Mouse (Mus musculus) v-Abl transformed pro-B cells (cell line): ENCODE measurements at regions not wholly inside any gene's neighbourhood (a gene's known extent, or its start where the extent isn't known, plus 50 kb on each side); places are given as distances from the start of the nearest gene placed in this dataset.

ENCODE experiments used
- in situ Hi-C, 2 experiments: fragments of 400-800 bp; cut with MboI; formaldehyde crosslinking; loops; one replicate each; pipeline ENCODE4 v1.15.1; 2025; ENCODE audit not compliant: unreplicated experiment in 2 of 2

DNA sequence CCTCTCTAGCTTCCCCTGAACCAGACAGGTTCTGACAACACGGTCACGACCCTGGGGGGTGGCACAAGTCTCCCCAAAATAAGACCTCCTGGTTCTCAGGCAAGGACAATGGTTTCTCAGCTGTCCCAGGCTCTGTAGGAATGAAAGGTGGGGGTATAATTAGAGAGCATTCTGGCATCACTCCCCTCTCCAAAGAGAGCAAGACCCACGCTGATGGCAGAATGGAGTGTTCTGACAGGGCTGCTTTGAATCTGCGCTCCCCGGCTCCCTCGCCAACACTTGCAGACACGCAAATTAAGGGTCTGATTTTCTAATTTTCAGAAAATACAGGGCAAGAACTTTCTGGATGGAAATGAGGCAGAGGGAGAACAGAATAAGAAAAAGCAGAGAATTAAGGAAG is 181.2 kb upstream of the Kazn start:
- in situ Hi-C loops: no loop called here

DNA sequence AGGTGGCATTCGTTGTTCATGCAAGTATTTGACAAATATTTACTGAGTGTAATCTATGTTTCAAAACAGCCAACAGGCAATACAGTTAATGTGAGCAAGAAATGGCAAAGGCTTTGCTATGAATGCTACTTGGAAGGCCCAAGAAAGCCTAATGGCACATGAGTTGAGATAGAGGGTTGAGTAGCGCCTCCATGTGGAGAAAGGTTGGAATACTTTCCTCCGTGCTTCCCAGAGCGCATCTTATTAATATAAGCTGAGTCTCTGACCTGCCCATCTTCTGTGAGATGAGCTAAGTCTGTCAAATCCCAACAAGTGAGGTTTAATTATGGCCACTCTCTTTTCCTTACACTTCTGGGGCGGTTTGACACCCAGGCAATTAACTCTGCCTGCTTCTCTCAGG is 175.7 kb upstream of the Kazn start:
- in situ Hi-C loops: no loop called here

DNA sequence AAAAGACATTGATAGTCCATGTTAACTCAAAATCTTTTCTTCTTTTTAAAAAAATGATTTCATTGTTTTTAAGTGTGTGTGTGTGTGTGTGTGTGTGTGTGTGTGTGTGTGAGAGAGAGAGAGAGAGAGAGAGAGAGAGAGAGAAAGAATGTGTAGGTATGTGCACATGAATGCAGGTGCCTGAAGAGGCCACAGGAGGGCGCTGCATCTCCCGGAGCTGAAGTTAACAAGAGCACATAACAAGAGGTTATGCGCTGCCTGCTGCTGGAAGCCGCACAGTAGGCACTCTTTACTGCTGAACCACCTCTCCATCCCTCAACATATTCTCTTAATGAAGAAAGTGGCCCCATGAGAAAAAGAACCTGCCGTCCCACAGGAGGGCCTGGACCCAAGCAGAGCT is 172.6 kb upstream of the Kazn start:
- in situ Hi-C loops: no loop called here

DNA sequence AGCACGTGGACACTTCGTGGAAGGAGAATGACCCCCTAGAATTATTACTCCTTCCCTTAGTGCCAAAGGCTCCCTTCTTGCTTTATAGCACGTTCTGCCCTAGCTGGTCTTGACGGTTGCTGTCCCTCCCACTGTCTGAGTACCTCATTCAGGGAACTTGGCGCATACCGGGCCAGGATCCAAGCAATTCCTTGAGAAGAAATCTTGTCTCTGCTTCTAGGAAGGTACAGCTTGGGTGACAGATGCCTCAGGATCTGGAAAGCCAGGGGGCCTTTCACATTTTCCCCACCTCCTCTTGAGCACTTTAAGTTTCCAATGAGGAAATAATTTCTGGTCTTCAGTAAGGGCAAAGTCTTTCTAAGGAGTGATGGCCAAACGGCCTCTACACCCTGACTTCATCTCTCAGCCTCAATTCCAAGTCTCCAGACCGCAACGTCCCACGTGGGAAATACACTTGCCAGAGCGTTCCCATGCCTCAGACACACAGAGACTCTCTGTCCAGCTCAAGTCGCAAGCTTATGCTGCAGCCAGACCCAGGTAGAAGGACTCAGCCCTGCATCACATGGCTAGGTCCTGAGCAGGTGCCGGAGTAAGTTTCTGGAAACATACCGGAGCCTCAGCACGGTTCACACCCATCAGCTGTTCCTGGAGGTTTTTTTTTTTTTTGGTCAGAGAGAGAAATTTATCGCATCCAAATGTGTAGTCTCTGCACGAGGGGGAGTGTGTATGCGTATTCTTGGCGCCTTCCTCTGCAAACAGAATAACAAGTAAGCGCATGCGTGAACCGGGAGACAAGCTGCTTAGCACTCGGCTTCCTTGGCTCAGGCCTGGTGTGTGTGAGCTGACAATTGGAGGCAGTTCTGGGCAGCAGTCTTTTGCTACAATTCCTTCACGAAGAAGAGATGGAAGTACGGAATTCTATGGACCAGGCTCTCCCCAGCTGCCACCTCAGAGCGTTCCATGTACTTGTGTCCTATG is 171.7 kb upstream of the Kazn start:
- in situ Hi-C loops: no loop called here

DNA sequence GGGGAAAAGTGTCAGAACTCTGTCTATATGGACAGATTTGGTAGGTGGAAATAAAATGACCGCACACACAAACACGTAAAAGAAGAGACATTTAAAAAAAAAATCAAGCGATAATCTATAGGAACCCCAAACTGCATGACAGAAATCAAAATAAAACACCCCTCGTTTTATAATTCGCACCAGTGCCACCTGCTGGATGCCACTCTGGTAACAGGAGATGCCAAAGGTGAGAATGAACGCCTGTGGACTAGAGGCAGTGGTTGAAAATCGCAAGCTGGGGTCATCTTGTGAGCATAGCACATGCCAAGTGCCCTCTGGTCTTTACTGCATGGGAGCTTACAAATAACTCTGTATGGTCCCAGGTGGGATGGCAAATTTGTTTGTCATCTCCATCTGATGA is 158.7 kb upstream of the Kazn start:
- in situ Hi-C loops: no loop called here

DNA sequence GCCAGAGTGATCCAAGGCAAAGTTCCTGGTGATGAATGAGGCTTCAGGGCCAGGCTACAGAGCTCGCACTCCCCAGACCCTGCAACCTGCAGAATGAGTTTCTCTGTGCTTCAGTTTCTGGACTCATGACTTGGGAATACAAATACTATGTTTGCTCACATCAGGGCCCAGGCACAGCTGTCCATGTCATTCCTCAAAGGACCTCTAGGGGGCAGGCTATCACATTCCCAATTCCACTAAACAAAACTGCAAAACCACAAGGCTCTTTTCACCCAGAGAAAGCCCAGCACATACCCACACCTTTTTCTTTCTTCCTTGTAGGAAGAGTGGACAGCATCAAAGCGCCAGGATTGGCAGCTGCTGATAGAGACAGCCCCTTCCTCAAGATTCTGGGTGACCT is 153.7 kb upstream of the Kazn start:
- in situ Hi-C loops: no loop called here

DNA sequence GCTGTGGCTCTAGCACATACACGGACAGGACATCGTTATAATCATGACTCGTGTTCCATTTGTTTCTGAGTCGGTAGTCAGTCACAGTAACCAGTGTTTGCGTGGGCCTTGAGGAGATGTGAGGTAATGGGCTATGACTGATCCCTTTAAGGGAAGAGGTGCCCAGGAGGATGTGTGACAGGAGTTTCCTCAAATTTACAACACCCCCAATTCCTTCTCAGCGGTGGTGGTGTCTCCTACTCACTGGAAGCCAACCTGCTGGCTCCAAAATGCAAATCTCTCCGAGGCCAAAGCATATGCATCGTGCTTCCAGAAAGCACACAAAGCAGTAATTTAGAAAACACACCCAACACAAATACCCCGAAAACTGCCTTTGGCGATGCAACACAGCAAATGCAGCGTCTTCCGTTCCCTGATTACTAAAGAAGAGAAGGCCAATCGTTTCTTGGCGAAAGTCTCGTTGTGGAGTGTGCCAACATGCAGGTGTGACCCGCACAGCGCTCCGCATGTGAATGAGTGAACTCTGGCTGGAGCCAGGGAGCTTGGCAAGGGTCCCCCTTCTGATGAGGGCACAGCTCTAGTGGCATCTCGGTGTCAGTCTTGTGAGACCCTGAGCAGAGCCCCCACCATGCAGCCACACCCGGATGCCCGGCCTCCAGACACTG is 151.5 kb upstream of the Kazn start:
- in situ Hi-C loops: no loop called here

DNA sequence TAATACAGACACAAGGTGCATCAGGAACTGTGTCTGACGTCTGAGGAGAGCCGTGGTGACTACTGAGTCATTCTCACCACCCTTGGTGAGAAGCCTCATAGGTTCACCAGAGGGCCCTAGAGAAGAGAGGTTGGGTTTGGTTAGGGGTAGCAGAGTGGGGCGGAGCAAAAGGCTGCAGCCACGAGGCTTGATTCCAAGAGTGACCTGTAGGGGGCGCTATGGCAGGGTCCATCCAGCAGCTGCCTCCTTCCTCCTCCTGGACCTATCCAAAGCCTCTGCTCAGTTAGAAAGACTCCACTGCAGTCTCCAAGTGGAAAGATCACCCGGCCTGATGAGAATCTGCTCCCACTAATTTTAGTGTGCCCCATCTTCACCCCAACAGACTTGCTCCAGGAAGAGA is 149.3 kb upstream of the Kazn start:
- in situ Hi-C loops: no loop called here

DNA sequence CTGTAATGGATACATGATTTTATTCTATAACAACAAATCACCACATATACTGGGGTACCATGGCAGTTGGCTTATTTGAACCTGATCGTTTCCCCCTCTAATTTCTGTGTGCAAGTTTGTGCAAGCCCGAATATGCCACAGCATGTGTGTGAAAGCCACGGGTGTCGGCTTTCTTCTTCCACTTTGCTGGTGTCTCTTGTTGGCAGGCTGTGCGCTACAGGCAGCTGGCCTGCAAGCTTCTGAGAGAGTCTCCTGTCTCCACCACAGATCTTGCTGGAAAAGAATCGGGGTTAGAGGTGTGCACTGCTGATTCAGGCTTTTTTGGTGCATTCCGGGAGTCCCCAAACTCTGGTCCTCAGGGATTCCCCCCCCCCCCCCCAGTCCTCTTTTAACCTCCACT is 142.0 kb upstream of the Kazn start:
- in situ Hi-C loops: no loop called here

DNA sequence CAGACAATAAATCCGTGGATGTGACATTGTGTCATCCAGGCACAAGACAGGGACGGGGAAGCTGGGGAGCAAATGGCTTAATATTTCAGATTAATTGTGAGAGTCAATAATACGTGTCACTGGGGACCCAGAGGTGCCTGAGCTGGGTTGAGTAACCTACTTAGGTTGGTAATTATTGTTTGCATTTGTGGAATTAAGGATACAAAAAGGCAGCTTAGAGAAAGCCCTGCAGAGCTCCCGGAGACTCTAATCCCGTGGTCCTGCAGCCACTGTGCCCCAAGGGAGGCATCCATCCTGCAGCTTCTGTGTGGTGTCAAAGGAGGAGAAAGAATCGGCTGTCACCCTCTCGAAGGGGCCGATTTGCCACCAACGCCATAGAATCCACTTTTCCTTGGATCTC is 139.3 kb upstream of the Kazn start:
- in situ Hi-C loops: no loop called here

DNA sequence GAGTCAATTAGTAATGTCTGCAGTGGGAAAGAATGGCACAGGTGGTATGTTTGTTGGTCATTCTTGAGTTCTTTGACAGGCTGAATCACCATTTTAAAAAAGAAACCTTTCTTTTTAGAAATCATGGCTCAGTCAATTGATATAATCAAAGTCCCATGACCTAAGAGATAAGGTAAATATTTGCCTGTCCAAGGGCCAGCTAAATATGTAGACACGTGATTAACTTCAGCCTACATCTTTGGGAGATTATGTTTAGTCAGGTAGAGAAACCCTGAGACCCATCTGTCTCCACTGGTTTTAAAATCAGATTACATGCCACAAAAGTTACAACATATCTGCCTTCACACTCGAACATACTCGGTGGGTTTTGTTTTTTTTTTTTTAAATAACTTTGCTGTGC is 128.6 kb upstream of the Kazn start:
- in situ Hi-C loops: no loop called here

DNA sequence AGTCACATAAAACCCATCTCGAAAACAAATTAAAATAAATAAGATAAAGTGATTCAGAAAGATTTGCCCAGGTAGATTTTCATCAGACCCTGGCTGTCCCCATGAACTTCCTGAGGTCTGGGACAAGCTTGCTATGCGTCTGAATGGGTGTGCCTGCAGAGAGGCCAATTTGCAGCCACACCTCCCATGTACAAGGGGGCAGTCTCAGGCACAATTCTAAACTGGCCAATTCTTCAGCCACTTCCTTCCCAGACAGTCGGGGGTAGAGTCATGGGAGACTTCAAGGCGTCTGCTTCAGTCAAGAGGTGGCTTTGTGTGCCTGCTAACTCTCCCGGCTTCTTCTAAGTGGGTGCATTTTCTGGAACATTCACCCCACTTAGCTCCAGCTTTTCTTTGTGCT is 122.9 kb upstream of the Kazn start:
- in situ Hi-C loops: no loop called here

DNA sequence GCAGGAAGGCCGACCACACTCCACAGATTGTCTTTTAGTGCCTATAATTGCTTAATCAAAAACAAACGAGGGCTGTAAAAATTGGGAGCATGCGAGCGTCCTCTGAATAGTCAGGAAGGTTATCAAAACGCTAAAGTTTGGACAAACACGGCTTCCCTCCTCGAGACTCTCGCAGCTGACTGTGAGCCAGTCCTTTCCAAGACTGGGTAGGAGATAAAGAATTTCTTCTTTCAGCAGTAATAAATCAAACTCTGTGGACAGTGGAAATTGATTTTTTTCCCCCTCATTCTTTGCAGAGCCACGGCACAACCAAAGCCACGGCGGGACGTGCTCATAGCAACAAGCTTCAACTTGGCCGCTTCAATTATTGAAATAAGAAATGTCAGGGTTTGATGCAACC is 119.7 kb upstream of the Kazn start:
- in situ Hi-C loops: no loop called here

DNA sequence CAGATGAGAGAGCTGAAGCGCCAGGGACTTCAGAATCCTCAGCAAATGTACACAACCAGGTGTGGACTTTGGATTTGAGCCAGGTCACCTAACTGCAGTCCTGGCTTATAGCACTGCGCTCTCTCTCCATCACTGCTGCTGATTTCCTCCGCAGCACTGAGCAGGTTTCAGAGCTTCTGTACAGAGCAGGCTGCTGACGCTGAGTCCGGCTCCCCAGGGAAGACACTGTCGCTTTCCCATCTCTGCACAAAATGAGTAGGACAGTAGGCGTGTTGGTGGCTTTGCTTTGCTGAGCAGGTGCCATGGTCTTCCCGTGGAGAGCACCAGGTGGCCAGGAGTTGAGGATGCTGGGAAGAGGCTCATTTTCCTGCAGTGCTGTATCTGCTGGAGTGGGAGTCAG is 116.2 kb upstream of the Kazn start:
- in situ Hi-C loops: no loop called here

DNA sequence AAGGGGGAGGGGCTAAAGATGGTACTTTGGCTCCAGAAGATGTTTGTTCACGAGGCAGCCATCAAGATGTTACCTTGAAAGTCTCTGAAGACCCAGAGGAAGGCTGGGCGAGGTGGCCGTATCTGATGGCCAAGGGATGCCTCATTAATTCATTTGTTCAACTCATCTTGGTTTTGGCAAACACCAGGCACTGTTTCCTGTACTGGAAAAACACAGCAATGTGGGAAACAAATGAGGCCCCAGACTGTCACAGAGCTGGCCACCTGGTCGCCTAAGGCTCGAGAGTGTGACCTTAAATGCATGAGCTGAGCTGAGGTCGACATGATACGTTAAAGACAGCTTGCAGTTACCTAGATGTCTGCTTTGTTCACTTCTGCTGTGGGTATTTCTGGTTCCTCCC is 114.3 kb upstream of the Kazn start:
- in situ Hi-C loops: no loop called here

DNA sequence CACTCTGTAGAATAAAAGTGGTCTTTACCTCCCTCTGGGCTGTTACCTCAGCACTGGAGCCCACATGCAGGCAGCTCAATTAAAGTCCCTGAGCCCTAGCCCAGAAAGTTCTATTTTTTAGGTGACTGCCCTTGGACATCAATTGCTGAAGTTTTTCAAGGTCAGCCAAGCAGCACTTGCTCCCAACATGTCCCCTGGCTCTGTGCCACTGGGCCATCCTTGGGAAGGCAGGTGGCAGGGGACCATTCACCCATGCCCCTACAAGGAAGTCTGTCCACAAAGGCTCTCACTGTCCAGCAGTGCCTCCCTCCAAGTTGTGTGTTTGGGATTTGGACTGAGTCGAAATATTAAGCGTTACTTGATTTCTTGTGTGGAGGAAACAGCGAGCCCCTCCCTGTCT is 112.6 kb upstream of the Kazn start:
- in situ Hi-C loops: no loop called here

DNA sequence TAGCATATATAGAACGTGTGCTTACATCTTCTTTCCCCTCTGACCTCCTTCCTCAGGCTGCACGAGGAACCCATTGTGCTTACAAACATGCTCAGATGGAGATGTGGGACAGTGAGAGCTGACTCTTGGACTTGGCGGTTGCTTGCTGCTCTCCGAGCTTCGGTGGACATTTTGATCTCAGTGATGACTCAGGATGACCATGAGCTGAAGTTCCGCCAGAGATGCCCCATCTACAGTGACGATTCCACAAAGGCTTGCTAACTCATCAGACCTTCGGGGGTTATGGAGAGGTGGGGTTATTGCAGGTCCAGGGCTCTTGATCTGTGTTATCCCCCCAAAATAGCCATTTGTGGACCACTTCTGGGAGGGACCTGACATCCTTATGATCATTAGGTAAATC is 111.8 kb upstream of the Kazn start:
- in situ Hi-C loops: no loop called here

DNA sequence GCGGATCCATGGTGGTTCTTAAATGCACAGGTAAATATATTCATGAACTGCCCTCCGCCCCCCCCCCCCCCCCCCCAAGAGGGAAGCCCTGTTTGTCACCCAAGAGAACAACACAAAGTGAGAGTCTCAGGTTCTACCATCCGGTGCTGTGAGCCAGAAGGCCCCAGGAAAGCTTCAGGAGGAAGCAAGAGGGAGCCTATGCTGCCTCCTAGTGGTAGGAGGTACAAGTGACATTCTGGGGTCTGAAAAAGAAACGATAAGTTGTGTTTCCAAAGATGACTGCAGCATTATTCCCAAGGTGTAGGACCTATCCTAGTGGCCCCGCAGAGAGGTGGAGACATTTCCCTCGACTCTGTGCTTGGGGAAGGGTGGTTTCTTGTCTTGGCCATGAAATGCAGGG is 109.7 kb upstream of the Kazn start:
- in situ Hi-C loops: no loop called here

DNA sequence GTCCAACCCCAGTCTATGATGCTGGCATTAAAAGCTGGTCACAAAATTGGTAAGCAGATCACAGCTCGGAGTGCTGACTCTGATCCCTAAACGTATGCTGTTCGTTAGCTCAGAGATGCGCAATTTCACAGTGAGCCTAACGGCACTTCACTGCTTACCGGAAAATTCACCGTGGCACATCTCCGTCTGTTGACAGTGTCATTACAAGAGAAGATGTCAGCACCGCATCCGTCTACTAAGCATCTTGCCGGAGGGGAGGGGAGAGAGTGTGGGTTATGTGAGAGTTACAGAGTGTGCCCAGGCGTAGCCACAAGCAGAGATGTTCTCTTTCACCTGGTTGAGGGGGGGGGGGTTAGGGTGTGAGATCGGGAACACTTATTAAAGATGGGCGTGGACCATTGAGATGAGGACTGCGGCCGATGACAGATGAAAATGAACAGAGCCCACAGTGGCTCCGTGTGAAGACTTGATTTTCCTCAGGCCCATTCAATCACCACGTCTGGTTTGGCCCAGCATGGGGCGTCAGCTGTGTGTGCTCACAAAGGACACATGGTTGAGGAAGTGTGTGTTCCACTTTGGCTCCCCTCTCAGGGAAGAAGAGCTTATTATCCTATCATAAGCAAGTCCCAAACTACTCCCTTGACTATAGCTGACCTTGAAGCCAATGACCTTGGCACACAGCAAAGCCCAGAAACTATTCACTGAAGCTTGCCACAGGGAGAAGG is 103.4 kb upstream of the Kazn start:
- in situ Hi-C loops: no loop called here

DNA sequence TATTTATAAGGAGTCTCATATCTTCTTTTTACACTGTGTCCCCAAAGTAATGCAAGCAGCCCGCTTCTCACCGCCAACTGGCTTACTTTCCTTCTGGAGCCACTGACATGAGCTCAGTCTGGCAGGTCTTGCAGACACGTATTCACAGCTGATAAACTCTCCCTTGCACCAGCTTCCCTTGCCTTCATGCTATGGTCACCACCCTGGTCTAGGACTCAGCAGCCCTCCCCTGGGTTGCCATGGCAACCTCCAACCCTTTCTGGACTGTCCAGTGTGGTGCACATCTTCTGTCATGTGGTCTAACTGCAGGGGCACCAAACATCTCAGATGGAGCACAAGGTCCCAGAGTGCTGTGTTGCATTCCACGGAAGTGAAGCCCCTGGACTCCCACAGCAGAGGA is 102.1 kb upstream of the Kazn start:
- in situ Hi-C loops: no loop called here

DNA sequence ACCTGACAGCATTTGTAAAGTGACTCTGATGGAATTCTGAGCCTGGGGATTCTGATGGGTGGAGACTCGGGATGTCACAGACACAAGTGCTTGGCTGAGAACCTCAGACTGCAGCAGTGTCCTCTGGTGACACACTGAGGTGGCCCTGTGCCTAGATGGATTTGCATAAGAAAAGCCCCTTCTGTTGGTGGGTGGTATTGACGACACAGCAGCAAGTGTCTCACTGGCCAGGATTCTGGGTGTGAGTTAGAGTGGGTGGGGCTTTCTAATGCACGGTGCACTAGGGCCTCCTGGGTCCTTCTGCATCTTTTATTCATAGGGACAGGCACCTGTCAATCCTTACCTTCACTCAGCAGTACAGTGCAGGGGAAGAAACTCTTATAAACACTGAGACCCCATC is 100.9 kb upstream of the Kazn start:
- in situ Hi-C loops: no loop called here

DNA sequence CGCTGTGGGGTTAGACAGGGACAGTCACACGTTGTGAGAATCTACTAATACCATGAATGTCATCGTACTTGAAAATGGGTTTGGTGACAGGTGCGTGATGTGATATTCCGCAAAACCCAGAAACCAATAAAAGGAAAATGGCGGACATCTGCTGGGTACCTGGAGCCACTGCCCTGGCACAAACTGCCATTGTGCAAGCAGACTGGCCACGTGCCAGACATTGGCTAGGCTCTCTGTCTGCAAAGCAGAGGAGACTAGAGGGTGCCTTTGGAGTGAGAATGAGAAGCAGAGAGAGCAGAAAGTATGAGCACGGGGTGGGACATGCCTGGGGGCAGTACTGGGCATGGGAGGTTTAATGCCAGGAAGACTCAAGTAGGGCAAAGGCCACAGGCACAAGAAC is 98.5 kb upstream of the Kazn start:
- in situ Hi-C loops: no loop called here
